Mouse (Mus musculus): ENCODE results near the gene Tns2. TPM values are rescaled to one million over a fixed set of nuclear protein-coding genes. Genes with fewer than 3 reads are reported as not detected.

Tns2 gene
- 12.3 and 14.9 TPM in 2 replicates for polyA plus RNA-seq (2016; fragmentation: Nextera tagmentation; extraction: Ambion mirVana)

- WGBS = under 1% methylated on average over 80 of the region's 82 CpGs
- Histone ChIP-seq H3K4me1 (peaks cover 83% of the 10 kb centered on the region), H3K27me3 (replicated peaks; ENCODE audit: low read depth, poor library complexity, severe bottlenecking) (peaks cover 35% of the 10 kb centered on the region), H3K36me3 (replicated peaks) (peaks cover 41% of the 10 kb centered on the region), H3K4me3 (peak within 1 kb of the TSS; percentile 62), H3K9me3 (no peaks in the 10 kb centered on the region), H3K27ac (replicated peaks) (peak within 1 kb of the TSS; percentile 94)
- peak; percentile 82 for DNase-seq (ENCODE audit: low spot score)
These were observed at the start of gene Tns2 for GRCm38 (mm10) chr15:102100161-102100981. Tns2 (plus strand) TSS chr15:102100413.

GRCm38 (mm10) chr15:102051920-102052683, 48.1 kb upstream of the Tns2 start:
- Histone ChIP-seq H3K27ac (replicated peaks) (peak overlapping the region; percentile 86), H3K9me3 (no peaks in the 10 kb centered on the region), H3K36me3 (replicated peaks) (no peaks in the 10 kb centered on the region), H3K4me1 (peaks cover 13% of the 10 kb centered on the region), H3K4me3 (peak overlapping the region; percentile 69), H3K27me3 (replicated peaks; ENCODE audit: low read depth, poor library complexity, severe bottlenecking) (no peaks in the 10 kb centered on the region; the same call in 1 of the 2 replicates)
- WGBS = under 1% methylated on average over 33 of the region's 33 CpGs
- DNase-seq (ENCODE audit: low spot score) = peak; percentile 85

- no peak for DNase-seq (ENCODE audit: low spot score)
- no peak overlapping the region for H3K27ac ChIP-seq (replicated peaks)
- no peaks in the 10 kb centered on the region for H3K27me3 ChIP-seq (replicated peaks; ENCODE audit: low read depth, poor library complexity, severe bottlenecking)
- H3K4me1 ChIP-seq = peaks cover 12% of the 10 kb centered on the region
- H3K9me3 ChIP-seq = no peaks in the 10 kb centered on the region
- 88% methylated on average over 15 of the region's 15 CpGs for whole genome bisulfite sequencing
- no peaks in the 10 kb centered on the region for H3K36me3 ChIP-seq (replicated peaks)
- H3K4me3 ChIP-seq = no peak overlapping the region
These were observed 43.6 kb upstream of the Tns2 start for GRCm38 (mm10) chr15:102056495-102057174.

GRCm38 (mm10) chr15:102065661-102066325, 34.4 kb upstream of the Tns2 start:
- Histone ChIP-seq H3K27ac (replicated peaks) (no peak overlapping the region), H3K4me3 (0 out of 2 replicates have a peak overlapping the region, but pooled peaks have one; percentile 2), H3K27me3 (replicated peaks; ENCODE audit: low read depth, poor library complexity, severe bottlenecking) (peaks cover 17% of the 10 kb centered on the region), H3K36me3 (replicated peaks) (no peaks in the 10 kb centered on the region), H3K4me1 (peaks cover 24% of the 10 kb centered on the region), H3K9me3 (no peaks in the 10 kb centered on the region)
- DNase-seq (ENCODE audit: low spot score) = peak; percentile 94
- WGBS = 4% methylated on average over 20 of the region's 20 CpGs

GRCm38 (mm10) chr15:102070476-102071467, 29.4 kb upstream of the Tns2 start:
- Histone ChIP-seq H3K4me1 (peaks cover 12% of the 10 kb centered on the region), H3K27me3 (replicated peaks; ENCODE audit: low read depth, poor library complexity, severe bottlenecking) (peaks cover 17% of the 10 kb centered on the region), H3K27ac (replicated peaks) (no peak overlapping the region), H3K4me3 (no peak overlapping the region), H3K36me3 (replicated peaks) (no peaks in the 10 kb centered on the region), H3K9me3 (no peaks in the 10 kb centered on the region)
- 73% methylated on average over 13 of the region's 13 CpGs for WGBS
- DNase-seq (ENCODE audit: low spot score) = no peak

- 15% methylated on average over 6 of the region's 6 CpGs for WGBS
- Histone ChIP-seq H3K36me3 (replicated peaks) (peaks cover 10% of the 10 kb centered on the region; the same call in 1 of the 2 replicates), H3K4me1 (peaks cover 19% of the 10 kb centered on the region), H3K4me3 (peak overlapping the region; percentile 96), H3K27ac (replicated peaks) (peak overlapping the region; percentile 99), H3K27me3 (replicated peaks; ENCODE audit: low read depth, poor library complexity, severe bottlenecking) (no peaks in the 10 kb centered on the region), H3K9me3 (no peaks in the 10 kb centered on the region)
- no peak for DNase-seq (ENCODE audit: low spot score)
These were observed 27.2 kb upstream of the Tns2 start for GRCm38 (mm10) chr15:102072963-102073558.

GRCm38 (mm10) chr15:102073559-102074069, 26.6 kb upstream of the Tns2 start, which contains the start of gene Eif4b:
Eif4b (plus strand) TSS chr15:102073773.
- Histone ChIP-seq H3K27me3 (replicated peaks; ENCODE audit: low read depth, poor library complexity, severe bottlenecking) (no peaks in the 10 kb centered on the region), H3K4me1 (peaks cover 19% of the 10 kb centered on the region), H3K9me3 (no peaks in the 10 kb centered on the region), H3K36me3 (replicated peaks) (peaks cover 14% of the 10 kb centered on the region), H3K4me3 (peak within 1 kb of the TSS; percentile 96), H3K27ac (replicated peaks) (peak within 1 kb of the TSS; percentile 99)
- DNase-seq (ENCODE audit: low spot score) = peak; percentile 100
- WGBS = under 1% methylated on average over 58 of the region's 58 CpGs

- H3K27ac ChIP-seq (replicated peaks) = peak overlapping the region; percentile 99
- peaks cover 19% of the 10 kb centered on the region for H3K4me1 ChIP-seq
- under 1% methylated on average over 57 of the region's 57 CpGs for WGBS
- H3K4me3 ChIP-seq = peak overlapping the region; percentile 96
- peaks cover 20% of the 10 kb centered on the region for H3K36me3 ChIP-seq (replicated peaks)
- no peaks in the 10 kb centered on the region for H3K9me3 ChIP-seq
- DNase-seq (ENCODE audit: low spot score) = peak; percentile 81
- no peaks in the 10 kb centered on the region for H3K27me3 ChIP-seq (replicated peaks; ENCODE audit: low read depth, poor library complexity, severe bottlenecking)
These were observed 26.0 kb upstream of the Tns2 start for GRCm38 (mm10) chr15:102074070-102074731.

GRCm38 (mm10) chr15:102074876-102075585, 25.2 kb upstream of the Tns2 start:
- 16% methylated on average over 11 of the region's 11 CpGs for WGBS
- Histone ChIP-seq H3K4me1 (peaks cover 19% of the 10 kb centered on the region), H3K9me3 (no peaks in the 10 kb centered on the region), H3K27ac (replicated peaks) (peak overlapping the region; percentile 99), H3K27me3 (replicated peaks; ENCODE audit: low read depth, poor library complexity, severe bottlenecking) (no peaks in the 10 kb centered on the region), H3K4me3 (peak overlapping the region; percentile 96), H3K36me3 (replicated peaks) (peaks cover 27% of the 10 kb centered on the region)
- DNase-seq (ENCODE audit: low spot score) = no peak

Measured in embryonic facial prominence, embryonic 10.5 days (tissue).